Mouse (Mus musculus) C2C12 (cell line): ENCODE results near the gene Ppfia1. TPM values are rescaled to one million over a fixed set of nuclear protein-coding genes. Genes with fewer than 3 reads are reported as not detected.

Experiments used
- H3K27me3 ChIP-seq: one replicate; pipeline ENCODE4 v1.6.1; 2011; ENCODE audit not compliant: control insufficient read depth, insufficient read depth, insufficient read length
- H3K36me3 ChIP-seq: one replicate; pipeline ENCODE4 v1.6.1; 2011; ENCODE audit not compliant: control insufficient read depth, insufficient read depth
- H3K4me3 ChIP-seq: one replicate; pipeline ENCODE4 v1.5.1; 2011; ENCODE audit warnings: mild to moderate bottlenecking, control low read depth; ENCODE audit not compliant: poor library complexity, insufficient read depth, severe bottlenecking
- H3K79me2 ChIP-seq: one replicate; pipeline ENCODE4 v1.6.1; 2011; ENCODE audit not compliant: control insufficient read depth, insufficient read depth
- H3K79me3 ChIP-seq: one replicate; pipeline ENCODE4 v1.6.1; 2011; ENCODE audit warnings: low read depth, control low read depth
- H3ac ChIP-seq: one replicate; pipeline ENCODE3; 2011; ENCODE audit warnings: low read depth; ENCODE audit not compliant: control insufficient read depth, insufficient read length
- CEBPB ChIP-seq: IDR thresholded peaks from one replicate; pipeline ENCODE4 v1.6.1; 2011; ENCODE audit warnings: low read depth, mild to moderate bottlenecking, control low read depth, moderate library complexity
- CTCF ChIP-seq: IDR thresholded peaks from one replicate; pipeline ENCODE4 v1.5.1; 2011; ENCODE audit not compliant: control insufficient read depth, insufficient read depth, insufficient read length
- FOSL1 ChIP-seq: IDR thresholded peaks from one replicate; pipeline ENCODE4 v1.8.0; 2011; ENCODE audit warnings: mild to moderate bottlenecking, low read length; ENCODE audit not compliant: poor library complexity, insufficient read depth, severe bottlenecking
- MAX ChIP-seq: IDR thresholded peaks from one replicate; pipeline ENCODE4 v1.6.1; 2011; ENCODE audit warnings: mild to moderate bottlenecking, control low read depth
- MYOD1 ChIP-seq: IDR thresholded peaks from one replicate; pipeline ENCODE4 v1.6.1; 2011; ENCODE audit warnings: low read depth; ENCODE audit not compliant: control insufficient read depth, insufficient read length
- MYOG ChIP-seq: IDR thresholded peaks from one replicate; pipeline ENCODE4 v1.6.1; 2011; ENCODE audit not compliant: control insufficient read depth, insufficient read length; ENCODE audit errors: extremely low read depth
- USF1 ChIP-seq: IDR thresholded peaks from one replicate; pipeline ENCODE4 v1.6.1; 2011; ENCODE audit warnings: low read depth, mild to moderate bottlenecking, control low read depth, moderate library complexity
- polyA plus RNA-seq: library from polyadenylated mRNA; unstranded; fragments of >200 nt; fragmentation: generic; extraction: Trizol; gene quantifications from one replicate; pipeline ENCODE4 v1.2.1, GENCODE M21; 2012; ENCODE audit warnings: missing spikeins

Gene Ppfia1
- polyA plus RNA-seq, 1 experiment = 25.6 TPM

- Histone ChIP-seq H3K79me3 (peaks cover 8% of the 10 kb centered on the region), H3K4me3 (no peak overlapping the region), H3K36me3 (peaks cover 15% of the 10 kb centered on the region), H3K27me3 (no peaks in the 10 kb centered on the region), H3ac (no peak overlapping the region), H3K79me2 (peaks cover 14% of the 10 kb centered on the region)
- TF ChIP-seq CTCF (peak; percentile 50), FOSL1 (no peak)
Observed at GRCm38 (mm10) chr7:144583619-144584018, 30.1 kb upstream of the Ppfia1 start.

DNA sequence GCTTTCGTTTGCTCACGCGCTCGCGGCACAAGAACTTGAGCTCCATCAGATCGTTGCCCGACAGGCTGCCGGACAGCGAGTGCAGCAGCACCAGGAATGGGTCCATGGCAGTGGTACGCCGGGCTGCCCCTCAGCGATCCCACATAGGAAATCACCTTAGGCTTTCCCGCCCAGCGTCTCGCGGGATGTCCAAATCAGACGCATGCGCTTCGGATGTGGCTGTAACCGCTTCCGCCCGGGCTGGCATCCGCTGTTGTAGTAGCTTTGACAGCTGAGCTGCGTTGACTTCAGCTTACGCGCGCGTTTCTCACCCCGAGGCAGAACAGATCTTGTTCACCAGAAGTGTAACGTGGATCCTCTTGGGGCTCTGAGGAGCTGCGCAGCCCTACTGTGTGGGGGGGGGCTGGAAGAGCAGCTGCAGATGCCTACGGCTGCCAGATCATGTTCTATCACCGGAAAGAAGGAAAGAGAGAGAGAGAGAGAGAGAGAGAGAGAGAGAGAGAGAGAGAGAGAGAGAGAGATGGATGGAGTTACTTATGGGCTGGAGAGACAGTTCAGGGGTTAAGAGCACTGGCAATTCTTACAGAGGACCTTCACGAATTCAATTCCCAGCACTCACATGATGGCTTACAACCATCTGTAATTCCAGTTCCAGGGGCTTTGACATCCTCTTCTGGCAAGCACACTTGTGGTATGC is 28.9 kb upstream of the Ppfia1 start, which contains the start of gene Fadd:
Fadd (minus strand) TSS at position 180 of the 697 bp plus-strand sequence.
- no peaks in the 10 kb centered on the region for H3K27me3 ChIP-seq
- peak within 1 kb of the TSS; percentile 59 for H3K4me3 ChIP-seq
- H3K36me3 ChIP-seq = peaks cover 15% of the 10 kb centered on the region
- TF ChIP-seq MYOG (no peak), MAX (peak; percentile 65)
- H3ac ChIP-seq = peak within 1 kb of the TSS; percentile 85
- H3K79me2 ChIP-seq = peaks cover 14% of the 10 kb centered on the region
- peaks cover 8% of the 10 kb centered on the region for H3K79me3 ChIP-seq

DNA sequence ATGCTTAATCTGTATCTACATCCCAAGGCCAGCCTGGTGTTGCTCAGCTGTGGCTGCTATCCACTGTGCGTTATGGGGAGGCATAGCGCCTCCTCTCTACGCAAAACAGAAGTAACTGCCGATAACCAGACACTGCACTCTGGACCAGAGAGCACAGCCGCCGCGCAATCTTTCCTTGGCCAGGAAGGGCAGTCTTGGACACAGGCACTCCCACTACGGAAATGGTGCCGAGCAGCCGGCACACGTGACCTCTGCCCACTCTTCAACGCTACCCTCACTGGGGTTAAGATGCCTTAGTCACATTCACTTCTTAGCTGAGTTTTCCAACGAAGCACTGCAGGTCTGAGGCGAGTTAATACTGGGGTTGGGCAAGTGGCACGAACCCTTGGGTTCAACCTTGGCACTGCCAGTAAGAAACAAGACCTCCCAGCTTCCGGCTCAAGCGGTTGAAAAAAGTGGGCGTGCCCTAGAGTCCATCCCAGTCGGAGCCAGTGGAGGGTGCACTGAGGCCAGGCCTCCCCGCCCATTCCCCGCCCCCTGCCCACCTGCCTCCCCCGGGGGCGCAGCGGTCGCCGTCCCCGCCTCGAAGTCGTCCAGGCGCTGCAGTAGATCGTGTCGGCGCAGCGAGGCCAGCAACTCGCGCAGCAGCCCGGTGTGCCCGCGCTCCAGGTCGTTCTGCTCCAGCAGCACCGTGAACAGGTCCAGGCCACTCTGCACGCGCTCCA is 28.2 kb upstream of the Ppfia1 start:
- peaks cover 15% of the 10 kb centered on the region for H3K36me3 ChIP-seq
- H3K79me2 ChIP-seq = peaks cover 14% of the 10 kb centered on the region
- peak overlapping the region; percentile 85 for H3ac ChIP-seq
- H3K27me3 ChIP-seq = no peaks in the 10 kb centered on the region
- H3K79me3 ChIP-seq = peaks cover 8% of the 10 kb centered on the region
- TF ChIP-seq MYOD1 (no peak), CTCF (peak; percentile 72), USF1 (peak; percentile 98)
- peak overlapping the region; percentile 59 for H3K4me3 ChIP-seq

GRCm38 (mm10) chr7:144577876-144578275 is 24.3 kb upstream of the Ppfia1 start:
- H3K27me3 ChIP-seq = no peaks in the 10 kb centered on the region
- peaks cover 15% of the 10 kb centered on the region for H3K36me3 ChIP-seq
- TF ChIP-seq CEBPB (no peak), MYOD1 (no peak), USF1 (peak; percentile 47), FOSL1 (no peak), CTCF (no peak), MAX (peak; percentile 42), MYOG (no peak)
- H3ac ChIP-seq = no peak overlapping the region
- H3K79me3 ChIP-seq = peaks cover 8% of the 10 kb centered on the region
- H3K79me2 ChIP-seq = peaks cover 14% of the 10 kb centered on the region
- H3K4me3 ChIP-seq = no peak overlapping the region

DNA sequence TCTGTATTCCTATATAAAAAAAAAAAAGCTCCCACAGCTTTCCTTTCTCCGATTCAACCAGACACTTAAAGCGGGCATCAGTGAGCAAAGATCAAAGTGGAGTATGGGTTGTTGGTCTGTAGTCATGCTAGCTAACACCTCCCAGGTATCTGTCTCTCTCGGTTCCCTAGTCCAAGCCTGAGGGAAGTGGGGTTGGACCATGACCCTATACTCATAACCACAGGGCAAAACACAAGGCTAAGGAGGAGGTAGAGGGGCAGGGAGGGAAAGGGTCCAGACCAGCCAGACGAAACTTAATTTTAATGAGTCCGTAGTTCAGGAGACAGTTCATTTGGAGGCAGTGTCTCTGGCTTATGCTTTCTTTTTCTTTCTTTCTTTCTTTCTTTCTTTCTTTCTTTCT is 18.7 kb upstream of the Ppfia1 start:
- H3K27me3 ChIP-seq = no peaks in the 10 kb centered on the region
- H3K4me3 ChIP-seq = no peak overlapping the region
- no peaks in the 10 kb centered on the region for H3K79me2 ChIP-seq
- no peak overlapping the region for H3ac ChIP-seq
- TF ChIP-seq CEBPB (no peak), FOSL1 (no peak), USF1 (no peak), MAX (no peak), MYOD1 (no peak), CTCF (no peak), MYOG (no peak)
- H3K79me3 ChIP-seq = no peaks in the 10 kb centered on the region
- no peaks in the 10 kb centered on the region for H3K36me3 ChIP-seq

GRCm38 (mm10) chr7:144571598-144571997 is 18.1 kb upstream of the Ppfia1 start:
- TF ChIP-seq MYOG (no peak), CEBPB (no peak), MYOD1 (no peak), FOSL1 (no peak)
- Histone ChIP-seq H3K79me2 (no peaks in the 10 kb centered on the region), H3ac (no peak overlapping the region), H3K79me3 (no peaks in the 10 kb centered on the region), H3K27me3 (no peaks in the 10 kb centered on the region), H3K36me3 (no peaks in the 10 kb centered on the region), H3K4me3 (no peak overlapping the region)
